Mouse (Mus musculus) gonadal fat pad, adult 2 months (tissue): Measurements from ENCODE around the gene Ankrd33b. TPM values are rescaled to one million over a fixed set of nuclear protein-coding genes. Genes with fewer than 3 reads are reported as not detected.

Experiments
- DNase-seq: peaks from one replicate; pipeline ENCODE4 v3.0.0-alpha.2; 2012; ENCODE audit warnings: low read depth
- polyA plus RNA-seq: library from polyadenylated mRNA; depleted of rRNA; stranded (reverse); fragments of >200 nt; gene quantifications from 2 replicates; pipeline ENCODE4 v1.2.3, GENCODE M21; 2012

Ankrd33b gene
- polyA plus RNA-seq, 1 experiment, result 0.45 TPM

- DNase-seq, result no peak
Measured at GRCm38 (mm10) chr15:31304302-31304701, 63.2 kb downstream of the Ankrd33b start.

- peak; percentile 26 for DNase-seq
Measured at GRCm38 (mm10) chr15:31302293-31302990, 65.1 kb downstream of the Ankrd33b start.

GRCm38 (mm10) chr15:31299258-31299917 is 68.1 kb downstream of the Ankrd33b start:
- DNase-seq, result no peak

GRCm38 (mm10) chr15:31297777-31298137 is 69.8 kb downstream of the Ankrd33b start:
- no peak for DNase-seq

- DNase-seq, result no peak
Measured at GRCm38 (mm10) chr15:31296882-31297776, 70.4 kb downstream of the Ankrd33b start.

GRCm38 (mm10) chr15:31294311-31294710 is 73.2 kb downstream of the Ankrd33b start:
- DNase-seq, result no peak

GRCm38 (mm10) chr15:31292627-31293026 is 74.9 kb downstream of the Ankrd33b start:
- DNase-seq, result no peak

GRCm38 (mm10) chr15:31285695-31286094 is 81.8 kb downstream of the Ankrd33b start:
- no peak for DNase-seq

GRCm38 (mm10) chr15:31284922-31285631 is 82.4 kb downstream of the Ankrd33b start:
- DNase-seq, result no peak

GRCm38 (mm10) chr15:31284142-31284541 is 83.4 kb downstream of the Ankrd33b start:
- no peak for DNase-seq

GRCm38 (mm10) chr15:31282353-31282752 is 85.2 kb downstream of the Ankrd33b start:
- no peak for DNase-seq

- DNase-seq, result no peak
Measured at GRCm38 (mm10) chr15:31281830-31282229, 85.7 kb downstream of the Ankrd33b start.

GRCm38 (mm10) chr15:31280683-31281082 is 86.8 kb downstream of the Ankrd33b start:
- no peak for DNase-seq

- DNase-seq, result no peak
Measured at GRCm38 (mm10) chr15:31280059-31280458, 87.5 kb downstream of the Ankrd33b start.

GRCm38 (mm10) chr15:31279577-31280004 is 87.9 kb downstream of the Ankrd33b start:
- no peak for DNase-seq

- no peak for DNase-seq
Measured at GRCm38 (mm10) chr15:31279120-31279519, 88.4 kb downstream of the Ankrd33b start.

- no peak for DNase-seq
Measured at GRCm38 (mm10) chr15:31278090-31278489, 89.4 kb downstream of the Ankrd33b start.

GRCm38 (mm10) chr15:31273509-31273908 is 94.0 kb downstream of the Ankrd33b start:
- no peak for DNase-seq

GRCm38 (mm10) chr15:31272695-31273094 is 94.8 kb downstream of the Ankrd33b start:
- DNase-seq, result no peak

GRCm38 (mm10) chr15:31269558-31269957 is 98.0 kb downstream of the Ankrd33b start:
- DNase-seq, result no peak

- no peak for DNase-seq
Measured at GRCm38 (mm10) chr15:31268148-31268547, 99.4 kb downstream of the Ankrd33b start.

GRCm38 (mm10) chr15:31265845-31266244 is 101.7 kb downstream of the Ankrd33b start:
- no peak for DNase-seq
